Mouse (Mus musculus) liver, postnatal 0 days (tissue): ENCODE measurements around the gene Lim2.
A peak's percentile ranks its signal among the peaks of the same experiment; 100 is the strongest.

ENCODE experiments used
- CTCF ChIP-seq: sonication (generic); IDR thresholded peaks from 2 replicates; pipeline ENCODE4 v1.5.1; 2016; ENCODE audit warnings: antibody characterized with exemption, low read depth
- EP300 ChIP-seq: IDR thresholded peaks from 2 replicates; pipeline ENCODE4 v1.6.1; 2016; ENCODE audit warnings: antibody characterized with exemption, low read depth, mild to moderate bottlenecking

GRCm38 (mm10) chr7:43464864-43465343, 37.4 kb downstream of the Lim2 start:
- TF ChIP-seq EP300 (no peak), CTCF (peak; percentile 56; the same call in 1 of the 2 replicates)
